Mouse (Mus musculus) lung, postnatal 0 days (tissue): ENCODE data around the gene Cd3d. TPM values are rescaled to one million over a fixed set of nuclear protein-coding genes. Genes with fewer than 3 reads are reported as not detected.
A peak's percentile ranks its signal among the peaks of the same experiment; 100 is the strongest.

Experiments used
- ATAC-seq: fragments of 200-750 bp; cut with Nextera tagmentation; 2 replicates; pipeline ENCODE4 v1.8.0; 2017; ENCODE audit warnings: moderate library complexity
- DNase-seq: peaks from one replicate; pipeline ENCODE4 v3.0.0-alpha.2; 2016; ENCODE audit warnings: low spot score
- H3K27ac ChIP-seq: fragments of 300-500 bp; sonication (generic); 2 replicates; pipeline ENCODE4 v1.5.1; 2014; ENCODE audit warnings: antibody characterized with exemption, mild to moderate bottlenecking, low read length, mixed read lengths
- H3K27me3 ChIP-seq: fragments of 300-500 bp; sonication (generic); replicated peaks from 2 replicates; pipeline ENCODE4 v1.6.1; 2014; ENCODE audit warnings: low read length, mixed read lengths; ENCODE audit not compliant: insufficient read depth
- H3K36me3 ChIP-seq: fragments of 300-500 bp; sonication (generic); 2 replicates; pipeline ENCODE4 v1.6.1; 2014; ENCODE audit warnings: low read length, mixed read lengths; ENCODE audit not compliant: insufficient read depth
- H3K4me1 ChIP-seq: fragments of 300-500 bp; sonication (generic); 2 replicates; pipeline ENCODE4 v1.6.1; 2014; ENCODE audit warnings: antibody characterized with exemption, low read depth, low read length, mixed read lengths; ENCODE audit not compliant: insufficient read depth
- H3K4me2 ChIP-seq: fragments of 300-500 bp; sonication (generic); replicated peaks from 2 replicates; pipeline ENCODE4 v1.6.1; 2014; ENCODE audit warnings: low read depth, mild to moderate bottlenecking, low read length, moderate library complexity, mixed read lengths
- H3K4me3 ChIP-seq: fragments of 300-500 bp; sonication (generic); 2 replicates; pipeline ENCODE4 v1.5.1; 2014; ENCODE audit warnings: low read depth, low read length
- H3K9ac ChIP-seq: fragments of 300-500 bp; sonication (generic); replicated peaks from 2 replicates; pipeline ENCODE4 v1.6.1; 2014; ENCODE audit warnings: low read depth, mild to moderate bottlenecking
- H3K9me3 ChIP-seq: fragments of 300-500 bp; sonication (generic); 2 replicates; pipeline ENCODE4 v1.6.1; 2016; ENCODE audit warnings: low read length, mixed read lengths
- CTCF ChIP-seq: IDR thresholded peaks from 2 replicates; pipeline ENCODE4 v1.5.1; 2016; ENCODE audit warnings: antibody characterized with exemption, mild to moderate bottlenecking
- EP300 ChIP-seq: IDR thresholded peaks from 2 replicates; pipeline ENCODE4 v1.6.1; 2016; ENCODE audit warnings: antibody characterized with exemption, mild to moderate bottlenecking, control low read depth
- WGBS: fragments of 180-500 bp; shearing (Covaris S2); extraction: QIAGEN DNeasy Blood & Tissue Kit; methylation state at CpG from one replicate; pipeline ENCODE4 v1.1.7; 2014; 5-methylcytosine and 5-hydroxymethylcytosine counted together
- polyA plus RNA-seq: library from polyadenylated mRNA; unstranded; fragments of >200 nt; fragmentation: Nextera tagmentation; extraction: Ambion mirVana; gene quantifications from 2 replicates; pipeline ENCODE4 v1.2.1, GENCODE M21; 2015

The Cd3d gene
- 0.38 and 0.39 TPM in 2 replicates for polyA plus RNA-seq

DNA sequence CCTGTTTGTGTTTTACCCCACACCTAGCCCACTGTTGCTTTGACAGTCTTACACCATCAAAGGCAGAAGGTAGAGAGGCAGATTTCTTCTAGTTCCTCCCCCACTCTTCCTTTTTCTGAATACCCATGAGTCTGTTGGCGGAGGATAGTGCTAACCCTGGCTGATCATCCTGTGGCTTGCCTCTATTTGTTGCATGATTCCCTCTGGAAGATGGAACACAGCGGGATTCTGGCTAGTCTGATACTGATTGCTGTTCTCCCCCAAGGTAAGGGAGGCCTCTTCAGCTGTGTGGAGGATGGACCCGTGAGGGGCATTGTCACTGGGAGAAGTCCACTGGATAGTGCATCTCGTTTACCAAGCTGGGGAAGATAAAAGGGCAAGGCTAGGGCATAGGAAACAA, at the start of gene Cd3d:
TSS of gene Cd3d (plus strand) at position 111 of the 400 bp plus-strand sequence.
- H3K27ac ChIP-seq = no peak within 1 kb of the TSS
- no peaks in the 10 kb centered on the region for H3K27me3 ChIP-seq
- H3K9me3 ChIP-seq = no peaks in the 10 kb centered on the region
- DNase-seq (no peak), ATAC-seq (no peak)
- WGBS = 67% methylated on average over 4 of the region's 4 CpGs
- H3K36me3 ChIP-seq = no peaks in the 10 kb centered on the region
- H3K9ac ChIP-seq = no peak within 1 kb of the TSS
- TF ChIP-seq CTCF (no peak), EP300 (no peak)
- no peak within 1 kb of the TSS for H3K4me3 ChIP-seq
- no peaks in the 10 kb centered on the region for H3K4me1 ChIP-seq
- no peak within 1 kb of the TSS for H3K4me2 ChIP-seq

GRCm38 (mm10) chr9:44941756-44942155, 39.8 kb upstream of the Cd3d start:
- no peaks in the 10 kb centered on the region for H3K9me3 ChIP-seq
- TF ChIP-seq EP300 (no peak), CTCF (no peak)
- H3K27me3 ChIP-seq = no peaks in the 10 kb centered on the region
- 80% methylated on average over 4 of the region's 4 CpGs for WGBS
- H3K9ac ChIP-seq = no peak overlapping the region
- ATAC-seq (no peak), DNase-seq (no peak)
- H3K27ac ChIP-seq = no peak overlapping the region
- H3K4me3 ChIP-seq = no peak overlapping the region
- no peaks in the 10 kb centered on the region for H3K4me1 ChIP-seq
- H3K4me2 ChIP-seq = no peak overlapping the region
- H3K36me3 ChIP-seq = peaks cover 71% of the 10 kb centered on the region

GRCm38 (mm10) chr9:44942421-44942820, 39.2 kb upstream of the Cd3d start:
- DNase-seq = no peak
- peaks cover 72% of the 10 kb centered on the region for H3K36me3 ChIP-seq
- ATAC-seq = no peak

DNA sequence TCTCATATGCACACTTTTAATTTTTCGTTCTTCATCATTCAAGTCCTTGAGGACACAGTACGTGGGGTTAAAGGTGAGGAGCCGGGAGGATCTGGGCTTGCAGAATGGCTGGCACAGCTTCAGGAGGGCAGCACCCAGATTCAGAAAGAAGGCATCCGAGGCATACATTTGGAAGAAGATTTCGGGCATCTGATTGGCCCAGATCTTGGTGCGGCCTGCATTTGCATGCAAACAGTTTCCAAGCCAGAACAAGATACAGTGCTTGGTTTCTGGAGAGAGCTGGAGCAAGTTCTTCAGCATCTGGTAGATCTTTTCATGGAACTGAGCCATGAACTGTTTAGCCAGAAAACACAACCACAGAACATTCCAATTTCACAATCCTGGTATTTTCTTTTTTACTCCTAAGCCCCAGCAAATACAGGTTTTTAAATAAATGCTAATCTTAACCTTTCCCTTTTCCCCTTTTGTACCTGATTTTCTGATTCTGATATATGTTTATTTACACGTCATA, 35.3 kb upstream of the Cd3d start:
- ATAC-seq = no peak

More at GRCm38 (mm10) chr9:44942421-44942820, 39.2 kb upstream of the Cd3d start:
- Histone ChIP-seq H3K9me3 (no peaks in the 10 kb centered on the region), H3K4me2 (no peak overlapping the region), H3K27me3 (no peaks in the 10 kb centered on the region), H3K4me3 (no peak overlapping the region), H3K27ac (no peak overlapping the region), H3K9ac (no peak overlapping the region), H3K4me1 (no peaks in the 10 kb centered on the region)
- no peak for TF ChIP-seq CTCF
- TF ChIP-seq EP300 = no peak
- WGBS = 92% methylated on average over 4 of the region's 4 CpGs

DNA sequence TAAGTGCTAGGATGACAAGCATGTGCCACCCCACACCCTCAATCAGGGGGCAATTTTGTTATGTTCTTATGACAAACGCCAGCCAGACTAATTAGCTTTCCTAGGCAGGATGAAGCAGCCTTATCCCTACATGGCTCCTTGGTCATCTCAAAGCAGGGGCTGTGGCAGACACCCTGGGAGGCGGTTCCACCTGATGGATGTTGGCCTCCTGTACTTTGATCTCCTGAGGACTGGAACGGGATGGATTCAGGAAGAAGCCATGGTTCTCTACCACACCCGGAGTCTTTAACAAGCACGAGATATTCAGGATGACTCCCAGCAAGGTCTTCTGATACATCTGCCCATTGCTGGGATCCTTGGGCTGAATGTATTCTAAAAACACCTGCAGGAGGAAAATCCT, 33.8 kb upstream of the Cd3d start:
- Histone ChIP-seq H3K9ac (no peak overlapping the region), H3K4me2 (no peak overlapping the region), H3K4me1 (no peaks in the 10 kb centered on the region), H3K27me3 (no peaks in the 10 kb centered on the region), H3K27ac (no peak overlapping the region), H3K36me3 (peaks cover 73% of the 10 kb centered on the region), H3K9me3 (no peaks in the 10 kb centered on the region), H3K4me3 (no peak overlapping the region)
- WGBS = 93% methylated on average over 5 of the region's 5 CpGs
- TF ChIP-seq EP300 = no peak
- no peak for TF ChIP-seq CTCF
- DNase-seq = no peak
- ATAC-seq = no peak

More for the DNA sequence above, 35.3 kb upstream of the Cd3d start:
- no peaks in the 10 kb centered on the region for H3K9me3 ChIP-seq
- no peak overlapping the region for H3K4me2 ChIP-seq
- WGBS = 86% methylated on average over 7 of the region's 7 CpGs
- H3K4me1 ChIP-seq = no peaks in the 10 kb centered on the region
- peaks cover 74% of the 10 kb centered on the region for H3K36me3 ChIP-seq
- peak; percentile 51 for DNase-seq
- H3K4me3 ChIP-seq = no peak overlapping the region
- H3K9ac ChIP-seq = no peak overlapping the region
- no peaks in the 10 kb centered on the region for H3K27me3 ChIP-seq
- H3K27ac ChIP-seq = no peak overlapping the region
- no peak for TF ChIP-seq CTCF
- TF ChIP-seq EP300 = no peak

DNA sequence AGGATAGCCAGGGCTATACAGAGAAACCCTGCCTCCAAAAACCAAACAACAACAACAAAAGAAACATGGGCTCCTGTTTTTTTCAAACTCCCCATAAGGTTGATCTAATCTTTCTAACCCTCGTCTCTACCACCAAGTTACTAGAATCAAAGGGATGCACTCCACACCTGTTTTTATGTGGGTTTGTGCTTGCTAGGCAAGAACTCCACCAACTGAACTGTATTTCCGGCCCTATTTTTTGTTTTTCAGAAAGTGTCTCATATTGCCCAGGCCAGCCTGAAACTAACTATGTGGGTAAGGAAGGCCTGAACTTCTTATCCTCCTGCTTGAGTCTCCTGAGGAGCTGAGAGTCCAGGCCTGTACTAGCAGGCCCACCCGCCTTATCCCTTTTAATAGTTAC, 27.2 kb upstream of the Cd3d start:
- no peaks in the 10 kb centered on the region for H3K9me3 ChIP-seq
- no peak for DNase-seq
- 88% methylated on average over 3 of the region's 3 CpGs for WGBS
- no peak overlapping the region for H3K9ac ChIP-seq
- no peak overlapping the region for H3K4me2 ChIP-seq
- H3K4me3 ChIP-seq = no peak overlapping the region
- H3K4me1 ChIP-seq = no peaks in the 10 kb centered on the region
- H3K27me3 ChIP-seq = no peaks in the 10 kb centered on the region
- no peak for ATAC-seq
- H3K27ac ChIP-seq = no peak overlapping the region
- peaks cover 60% of the 10 kb centered on the region for H3K36me3 ChIP-seq
- TF ChIP-seq CTCF (no peak), EP300 (no peak)
